Mouse (Mus musculus): ENCODE results near the gene Atxn7l2.

DNA sequence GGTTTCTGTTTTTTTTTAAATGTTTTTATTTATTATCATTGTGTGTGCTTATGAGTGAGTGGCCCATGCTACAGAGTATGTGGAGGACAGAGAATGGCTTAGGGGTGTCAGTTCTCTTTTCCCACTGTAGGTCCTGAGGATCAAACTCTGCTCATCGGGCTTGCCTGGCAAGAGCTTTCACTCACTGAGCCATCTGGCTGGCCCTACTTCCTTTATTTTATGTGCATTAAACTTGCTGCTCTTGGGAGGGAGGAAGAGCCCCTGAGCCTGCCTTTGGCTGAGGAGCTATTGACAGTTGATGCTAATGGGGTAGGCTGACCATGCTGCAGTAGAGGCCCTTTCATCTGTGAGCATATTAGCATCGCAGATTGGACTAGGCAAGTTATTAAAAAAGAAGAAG lies 36.1 kb upstream of the Atxn7l2 start:
- no peak for TF ChIP-seq CTCF (IDR thresholded peaks at IDR 0.05; ENCODE audit: control insufficient read depth, insufficient read depth, low read length)
- no peak for TF ChIP-seq POLR2A (IDR thresholded peaks at IDR 0.05; ENCODE audit: borderline replicate concordance, control insufficient read depth, low read depth, low read length)

Data from bone marrow, adult 2 months (tissue).